Mouse (Mus musculus) gonadal fat pad, adult 2 months (tissue): ENCODE results near the gene Lair1. TPM values are rescaled to one million over a fixed set of nuclear protein-coding genes. Genes with fewer than 3 reads are reported as not detected.
"Not testable (repeated sequence)": the region's sequence is repeated elsewhere in the genome, so short reads cannot be mapped to it uniquely, and the experiment has no call there.

Experiments
- DNase-seq: peaks from one replicate; pipeline ENCODE4 v3.0.0-alpha.2; 2012; ENCODE audit warnings: low read depth
- polyA plus RNA-seq: library from polyadenylated mRNA; depleted of rRNA; stranded (reverse); fragments of >200 nt; gene quantifications from 2 replicates; pipeline ENCODE4 v1.2.3, GENCODE M21; 2012; rRNA removed

Gene Lair1
- 5.2 and 7.0 TPM in 2 replicates for polyA plus RNA-seq

GRCm38 (mm10) chr7:4063013-4063412 is at the start of gene Lair1:
TSS of gene Lair1 (minus strand) at chr7:4063204.
- no peak for DNase-seq

- no peak for DNase-seq
Measured at GRCm38 (mm10) chr7:4111766-4112165, 48.8 kb upstream of the Lair1 start.

- DNase-seq, result no peak
Measured at GRCm38 (mm10) chr7:4103411-4103810, 40.4 kb upstream of the Lair1 start.

- no peak for DNase-seq
Measured at GRCm38 (mm10) chr7:4101144-4101543, 38.1 kb upstream of the Lair1 start.

- no peak for DNase-seq
Measured at GRCm38 (mm10) chr7:4098832-4099231, 35.8 kb upstream of the Lair1 start.

GRCm38 (mm10) chr7:4098301-4098700 is 35.3 kb upstream of the Lair1 start:
- no peak for DNase-seq

GRCm38 (mm10) chr7:4091170-4091569 is 28.2 kb upstream of the Lair1 start:
- DNase-seq, result no peak

GRCm38 (mm10) chr7:4088679-4089078 is 25.7 kb upstream of the Lair1 start:
- DNase-seq, result no peak

- no peak for DNase-seq
Measured at GRCm38 (mm10) chr7:4087896-4088480, 25.0 kb upstream of the Lair1 start.

GRCm38 (mm10) chr7:4087238-4087895 is 24.4 kb upstream of the Lair1 start:
- no peak for DNase-seq

GRCm38 (mm10) chr7:4085562-4085961 is 22.6 kb upstream of the Lair1 start:
- no peak for DNase-seq

GRCm38 (mm10) chr7:4084161-4084560 is 21.2 kb upstream of the Lair1 start:
- DNase-seq, result no peak

GRCm38 (mm10) chr7:4082804-4083203 is 19.8 kb upstream of the Lair1 start:
- DNase-seq, result no peak

GRCm38 (mm10) chr7:4081706-4082105 is 18.7 kb upstream of the Lair1 start:
- no peak for DNase-seq

- no peak for DNase-seq
Measured at GRCm38 (mm10) chr7:4080552-4080951, 17.5 kb upstream of the Lair1 start.

- no peak for DNase-seq
Measured at GRCm38 (mm10) chr7:4079511-4079910, 16.5 kb upstream of the Lair1 start.

GRCm38 (mm10) chr7:4073144-4073543 is 10.1 kb upstream of the Lair1 start:
- DNase-seq, result no peak

GRCm38 (mm10) chr7:4071066-4071465 is 8.1 kb upstream of the Lair1 start:
- DNase-seq, result no peak

GRCm38 (mm10) chr7:4063714-4064425 is 866 bp upstream of the Lair1 start:
- DNase-seq, result no peak

GRCm38 (mm10) chr7:4060602-4061188 is 2.3 kb downstream of the Lair1 start:
- not testable (repeated sequence) for DNase-seq

GRCm38 (mm10) chr7:4026794-4027421 is 36.1 kb downstream of the Lair1 start:
- no peak for DNase-seq

- DNase-seq, result not testable (repeated sequence)
Measured at GRCm38 (mm10) chr7:4004636-4005035, 58.4 kb downstream of the Lair1 start.
